Mouse (Mus musculus): ENCODE measurements around the gene Emcn.

Gene Emcn

GRCm38 (mm10) chr3:137340938-137341337 is at the start of gene Emcn:
Emcn (plus strand) TSS chr3:137341067.
- no peak for DNase-seq (ENCODE audit: low spot score)

- DNase-seq (ENCODE audit: low spot score), result no peak
These were observed 47.7 kb upstream of the Emcn start for GRCm38 (mm10) chr3:137293174-137293591.

- DNase-seq (ENCODE audit: low spot score), result no peak
These were observed 42.6 kb upstream of the Emcn start for GRCm38 (mm10) chr3:137298230-137298629.

GRCm38 (mm10) chr3:137300210-137300609 is 40.7 kb upstream of the Emcn start:
- DNase-seq (ENCODE audit: low spot score), result no peak

- DNase-seq (ENCODE audit: low spot score), result no peak
These were observed 39.7 kb upstream of the Emcn start for GRCm38 (mm10) chr3:137301195-137301594.

- DNase-seq (ENCODE audit: low spot score), result no peak
These were observed 38.1 kb upstream of the Emcn start for GRCm38 (mm10) chr3:137302804-137303203.

GRCm38 (mm10) chr3:137309959-137310358 is 30.9 kb upstream of the Emcn start:
- no peak for DNase-seq (ENCODE audit: low spot score)

GRCm38 (mm10) chr3:137312540-137312939 is 28.3 kb upstream of the Emcn start:
- no peak for DNase-seq (ENCODE audit: low spot score)

GRCm38 (mm10) chr3:137313775-137314362 is 27.0 kb upstream of the Emcn start:
- no peak for DNase-seq (ENCODE audit: low spot score)

- no peak for DNase-seq (ENCODE audit: low spot score)
These were observed 22.5 kb upstream of the Emcn start for GRCm38 (mm10) chr3:137318371-137318770.

- DNase-seq (ENCODE audit: low spot score), result no peak
These were observed 20.9 kb upstream of the Emcn start for GRCm38 (mm10) chr3:137319950-137320349.

GRCm38 (mm10) chr3:137322304-137322703 is 18.6 kb upstream of the Emcn start:
- DNase-seq (ENCODE audit: low spot score), result no peak

GRCm38 (mm10) chr3:137329898-137330297 is 11.0 kb upstream of the Emcn start:
- DNase-seq (ENCODE audit: low spot score), result no peak

GRCm38 (mm10) chr3:137330950-137331349 is 9.9 kb upstream of the Emcn start:
- DNase-seq (ENCODE audit: low spot score), result no peak

- no peak for DNase-seq (ENCODE audit: low spot score)
These were observed 8.3 kb upstream of the Emcn start for GRCm38 (mm10) chr3:137332531-137332930.

GRCm38 (mm10) chr3:137335957-137336356 is 4.9 kb upstream of the Emcn start:
- no peak for DNase-seq (ENCODE audit: low spot score)

- DNase-seq (ENCODE audit: low spot score), result no peak
These were observed 2.6 kb downstream of the Emcn start for GRCm38 (mm10) chr3:137343446-137343845.

- DNase-seq (ENCODE audit: low spot score), result no peak
These were observed 11.0 kb downstream of the Emcn start for GRCm38 (mm10) chr3:137351882-137352281.

- no peak for DNase-seq (ENCODE audit: low spot score)
These were observed 15.8 kb downstream of the Emcn start for GRCm38 (mm10) chr3:137356697-137357096.

- no peak for DNase-seq (ENCODE audit: low spot score)
These were observed 26.4 kb downstream of the Emcn start for GRCm38 (mm10) chr3:137367123-137367825.

- no peak for DNase-seq (ENCODE audit: low spot score)
These were observed 27.0 kb downstream of the Emcn start for GRCm38 (mm10) chr3:137367826-137368325.

- no peak for DNase-seq (ENCODE audit: low spot score)
These were observed 32.0 kb downstream of the Emcn start for GRCm38 (mm10) chr3:137372854-137373253.

- DNase-seq (ENCODE audit: low spot score), result no peak
These were observed 41.4 kb downstream of the Emcn start for GRCm38 (mm10) chr3:137382311-137382710.

- no peak for DNase-seq (ENCODE audit: low spot score)
These were observed 54.7 kb downstream of the Emcn start for GRCm38 (mm10) chr3:137395588-137395987.

All from spleen, adult 12 weeks (tissue).